Mouse (Mus musculus): Measurements from ENCODE around the gene Trim67.

The Trim67 gene

DNA sequence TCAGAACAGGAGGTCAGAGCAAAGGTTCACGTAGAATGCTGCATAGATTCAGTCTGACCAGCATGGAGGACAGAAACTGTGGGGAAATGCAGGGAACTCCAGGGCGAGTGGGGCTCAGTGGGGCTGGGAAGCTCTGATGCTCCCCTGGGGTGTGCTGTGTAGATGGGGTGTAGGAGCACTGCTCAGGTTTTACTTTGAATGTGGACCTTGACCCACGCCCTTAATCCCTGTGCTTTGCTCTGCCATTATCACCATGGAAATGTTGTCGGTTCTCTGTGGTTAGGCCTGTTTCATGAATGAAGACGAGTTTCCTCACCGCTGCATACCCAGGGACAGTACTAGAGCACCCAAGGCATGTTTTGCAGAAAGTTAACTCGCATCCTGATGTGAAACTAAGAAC lies 78.6 kb downstream of the Trim67 start:
- DNase-seq (ENCODE audit: inconsistent age in 2 of 2, low spot score in 1 of 2) = no peak

GRCm38 (mm10) chr8:124872081-124872480 lies 79.2 kb downstream of the Trim67 start:
- no peak for DNase-seq (ENCODE audit: inconsistent age in 2 of 2, low spot score in 1 of 2)

GRCm38 (mm10) chr8:124872690-124873089 lies 79.8 kb downstream of the Trim67 start:
- no peak for DNase-seq (ENCODE audit: inconsistent age in 2 of 2, low spot score in 1 of 2)

GRCm38 (mm10) chr8:124878141-124878540 lies 85.2 kb downstream of the Trim67 start:
- DNase-seq (ENCODE audit: inconsistent age in 2 of 2, low spot score in 1 of 2) = no peak

DNA sequence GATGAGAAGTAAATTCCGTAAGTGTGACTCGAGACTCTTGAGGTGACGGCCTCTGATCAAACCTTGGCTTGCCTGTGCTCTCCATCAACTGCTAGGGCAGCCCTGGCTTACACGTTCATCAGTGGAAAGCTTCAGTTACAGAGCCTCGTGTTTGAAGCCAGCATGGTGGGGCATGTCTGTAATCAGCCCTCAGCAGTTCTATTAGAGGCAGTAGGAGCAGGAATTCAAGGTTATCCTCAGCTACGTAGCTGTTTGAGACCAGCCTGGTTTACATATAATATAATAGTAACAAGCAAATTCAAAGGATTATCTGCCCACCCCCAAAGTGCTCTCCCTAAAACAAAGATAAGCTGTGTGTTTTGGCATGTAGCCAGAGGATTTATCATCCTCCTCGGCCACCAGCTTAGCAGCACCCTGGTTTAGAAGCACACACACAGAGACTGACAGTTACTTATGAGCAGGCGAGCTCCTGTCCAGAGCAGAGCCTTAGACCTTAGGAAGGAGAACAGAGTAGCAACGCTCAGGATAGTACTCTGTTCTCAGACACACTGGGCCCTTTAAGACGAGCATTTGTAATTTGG lies 86.1 kb downstream of the Trim67 start:
- DNase-seq (ENCODE audit: inconsistent age in 2 of 2, low spot score in 1 of 2) = no peak

Data from adrenal gland, adult (tissue).